Mouse (Mus musculus): ENCODE data around the gene Ube2g2. TPM values are rescaled to one million over a fixed set of nuclear protein-coding genes. Genes with fewer than 3 reads are reported as not detected.
A peak's percentile ranks its signal among the peaks of the same experiment; 100 is the strongest.

The Ube2g2 gene
- total RNA-seq, 2 experiments from 2014 or later: 46.2 to 46.4 TPM

GRCm38 (mm10) chr10:77629970-77630369 is 7.9 kb downstream of the Ube2g2 start:
- intact Hi-C loops (cut with DNase I): loop anchor here (2.0 to 5.0 kb wide), 2 partner anchors 249 to 347 kb away; partner anchors contain the start of gene 1810043G02Rik
- DNase-seq (ENCODE audit: low spot score in 2 of 2): no peak

GRCm38 (mm10) chr10:77634016-77634415 is 11.9 kb downstream of the Ube2g2 start:
- intact Hi-C loops (cut with DNase I): no loop called here
- no peak for DNase-seq (ENCODE audit: low spot score in 2 of 2)

- DNase-seq (ENCODE audit: low spot score in 2 of 2): no peak
- intact Hi-C loops (cut with DNase I): no loop called here
Observed at GRCm38 (mm10) chr10:77634452-77635231, 12.6 kb downstream of the Ube2g2 start.

- no peak for DNase-seq (ENCODE audit: low spot score in 2 of 2)
- intact Hi-C loops (cut with DNase I): no loop called here
Observed at GRCm38 (mm10) chr10:77636234-77636922, 14.3 kb downstream of the Ube2g2 start.

GRCm38 (mm10) chr10:77638956-77639355 is 16.9 kb downstream of the Ube2g2 start:
- no peak for DNase-seq (ENCODE audit: low spot score in 2 of 2)
- intact Hi-C loops (cut with DNase I): no loop called here

- intact Hi-C loops (cut with DNase I): no loop called here
- DNase-seq (ENCODE audit: low spot score in 2 of 2): no peak
Observed at GRCm38 (mm10) chr10:77643160-77643559, 21.1 kb downstream of the Ube2g2 start.

GRCm38 (mm10) chr10:77645571-77645970 is 23.5 kb downstream of the Ube2g2 start:
- intact Hi-C loops (cut with DNase I): no loop called here
- no peak for DNase-seq (ENCODE audit: low spot score in 2 of 2)

GRCm38 (mm10) chr10:77647461-77647860 is 25.4 kb downstream of the Ube2g2 start:
- no peak for DNase-seq (ENCODE audit: low spot score in 2 of 2)
- intact Hi-C loops (cut with DNase I): no loop called here

- no peak for DNase-seq (ENCODE audit: low spot score in 2 of 2)
- intact Hi-C loops (cut with DNase I): no loop called here
Observed at GRCm38 (mm10) chr10:77647901-77648300, 25.8 kb downstream of the Ube2g2 start.

- no peak for DNase-seq (ENCODE audit: low spot score in 2 of 2)
Observed at GRCm38 (mm10) chr10:77652046-77652445, 30.0 kb downstream of the Ube2g2 start.

GRCm38 (mm10) chr10:77658286-77658994 is 36.4 kb downstream of the Ube2g2 start:
- DNase-seq (ENCODE audit: low spot score in 2 of 2): no peak
- intact Hi-C loops (cut with DNase I): no loop called here

More at GRCm38 (mm10) chr10:77652046-77652445, 30.0 kb downstream of the Ube2g2 start:
- intact Hi-C loops (cut with DNase I): no loop called here

- DNase-seq (ENCODE audit: low spot score in 2 of 2): no peak
Observed at GRCm38 (mm10) chr10:77663949-77664665, 42.0 kb downstream of the Ube2g2 start.

GRCm38 (mm10) chr10:77666342-77666741 is 44.3 kb downstream of the Ube2g2 start:
- intact Hi-C loops (cut with DNase I): no loop called here
- DNase-seq (ENCODE audit: low spot score in 2 of 2): no peak

More at GRCm38 (mm10) chr10:77663949-77664665, 42.0 kb downstream of the Ube2g2 start:
- intact Hi-C loops (cut with DNase I): no loop called here

GRCm38 (mm10) chr10:77667402-77667801 is 45.3 kb downstream of the Ube2g2 start:
- peak in 1 of 2 experiments; percentile 56 for DNase-seq (ENCODE audit: low spot score in 2 of 2)
- intact Hi-C loops (cut with DNase I): no loop called here

GRCm38 (mm10) chr10:77670710-77671109 is 48.6 kb downstream of the Ube2g2 start:
- no peak for DNase-seq (ENCODE audit: low spot score in 2 of 2)
- intact Hi-C loops (cut with DNase I): no loop called here

GRCm38 (mm10) chr10:77671519-77671918 is 49.4 kb downstream of the Ube2g2 start:
- DNase-seq (ENCODE audit: low spot score in 2 of 2): no peak
- intact Hi-C loops (cut with DNase I): no loop called here

- DNase-seq (ENCODE audit: low spot score in 2 of 2): no peak
- intact Hi-C loops (cut with DNase I): no loop called here
Observed at GRCm38 (mm10) chr10:77673765-77674164, 51.7 kb downstream of the Ube2g2 start.

GRCm38 (mm10) chr10:77677562-77677961 is 55.5 kb downstream of the Ube2g2 start:
- DNase-seq (ENCODE audit: low spot score in 2 of 2): no peak
- intact Hi-C loops (cut with DNase I): no loop called here

GRCm38 (mm10) chr10:77682994-77683393 is 60.9 kb downstream of the Ube2g2 start:
- intact Hi-C loops (cut with DNase I): no loop called here
- peak; percentile 17 to 26 for DNase-seq (ENCODE audit: low spot score in 2 of 2)

- no peak for DNase-seq (ENCODE audit: low spot score in 2 of 2)
- intact Hi-C loops (cut with DNase I): no loop called here
Observed at GRCm38 (mm10) chr10:77684181-77684580, 62.1 kb downstream of the Ube2g2 start.

All from left cerebral cortex, postnatal 36 days (tissue).